Mouse (Mus musculus) thymus, adult 2 months (tissue): ENCODE results near the gene Greb1.

Experiments used
- CTCF ChIP-seq: fragments of 200-500 bp; IDR thresholded peaks from 2 replicates; pipeline ENCODE4 v1.5.1; 2012; ENCODE audit warnings: mild to moderate bottlenecking, control low read depth, low read length, moderate library complexity, borderline replicate concordance; ENCODE audit not compliant: control insufficient read depth, poor library complexity, insufficient read depth; ENCODE audit errors: extremely low read depth
- POLR2A ChIP-seq: fragments of 200-500 bp; IDR thresholded peaks from 2 replicates; pipeline ENCODE4 v1.6.1; 2012; ENCODE audit warnings: mild to moderate bottlenecking, low read length, control low read depth, moderate library complexity; ENCODE audit not compliant: control insufficient read depth, poor library complexity, insufficient read depth; ENCODE audit errors: extremely low read depth

- TF ChIP-seq POLR2A: no peak
- TF ChIP-seq CTCF: no peak
These were observed 153.8 kb downstream of the Greb1 start for GRCm38 (mm10) chr12:16646780-16647409.
